Mouse (Mus musculus): Measurements from ENCODE around the gene Rdh19. TPM values are rescaled to one million over a fixed set of nuclear protein-coding genes. Genes with fewer than 3 reads are reported as not detected.

Gene Rdh19
- total and polyA plus RNA-seq, 3 experiments: not detected

GRCm38 (mm10) chr10:127879155-127879688 lies 29.5 kb downstream of the Rdh19 start:
- Histone ChIP-seq H3K9me3 (replicated peaks; ENCODE audit: insufficient read depth, low read length) (no peaks in the 10 kb centered on the region), H3K4me3 (ENCODE audit: control insufficient read depth in 1 of 2, insufficient read depth in 1 of 2, low read depth in 2 of 2, low read length in 2 of 2) (peak overlapping the region; percentile 46 to 54), H3K9ac (ENCODE audit: control insufficient read depth, low read depth, low read length, poor library complexity, severe bottlenecking) (peak overlapping the region; percentile 46), H3K36me3 (ENCODE audit: control insufficient read depth in 1 of 2, insufficient read depth in 2 of 2, low read length in 2 of 2) (peaks cover 0 to 9% of the 10 kb centered on the region in 2 experiments; a peak in 2 of 4 replicates), H3K79me2 (ENCODE audit: control insufficient read depth, insufficient read depth, low read length, poor library complexity) (no peaks in the 10 kb centered on the region), H3K27me3 (ENCODE audit: control insufficient read depth in 1 of 2, insufficient read depth in 2 of 2, low read length in 2 of 2) (no peaks in the 10 kb centered on the region), H3K27ac (ENCODE audit: control insufficient read depth, low read depth, low read length) (peak overlapping the region; percentile 36; the same call in 1 of the 2 replicates), H3K4me1 (ENCODE audit: control insufficient read depth in 1 of 2, insufficient read depth in 2 of 2, low read length in 2 of 2) (peaks cover 6 to 16% of the 10 kb centered on the region in 2 experiments)
- peak; percentile 94 for DNase-seq (ENCODE audit: low read depth, low spot score)
- no peak for TF ChIP-seq EP300 (IDR thresholded peaks at IDR 0.05; ENCODE audit: low read depth in 1 of 2, low read length in 2 of 2)
- TF ChIP-seq MYC (IDR thresholded peaks at IDR 0.05; ENCODE audit: low read depth, low read length): peak; percentile 36; the same call in 1 of the 2 replicates
- 0 out of 2 replicates have a peak, but pooled peaks have one; percentile 22 for TF ChIP-seq MAX (IDR thresholded peaks at IDR 0.05; ENCODE audit: low read length)
- no peak for TF ChIP-seq E2F4 (IDR thresholded peaks at IDR 0.05; ENCODE audit: borderline replicate concordance, low read depth, low read length)
- no peak for TF ChIP-seq ETS1 (IDR thresholded peaks at IDR 0.05; ENCODE audit: low read depth, low read length)
- TF ChIP-seq USF2 (IDR thresholded peaks at IDR 0.05; ENCODE audit: borderline replicate concordance in 1 of 2, insufficient read depth in 1 of 2, low read depth in 1 of 2, low read length in 2 of 2): no peak
- TF ChIP-seq JUND (IDR thresholded peaks at IDR 0.05; ENCODE audit: low read depth, low read length): no peak
- TF ChIP-seq MAZ (IDR thresholded peaks at IDR 0.05; ENCODE audit: low read depth, low read length): 0 out of 2 replicates have a peak, but pooled peaks have one; percentile 20
- peak; percentile 26; the same call in 1 of the 2 replicates for TF ChIP-seq GATA1 (IDR thresholded peaks at IDR 0.05; ENCODE audit: low read depth, low read length)
- TF ChIP-seq POLR2AphosphoS2 (IDR thresholded peaks at IDR 0.05; ENCODE audit: low read length): peak; percentile 53; the same call in 1 of the 2 replicates
- no peak for TF ChIP-seq GABPA (IDR thresholded peaks at IDR 0.05; ENCODE audit: low read depth, low read length)
- no peak for TF ChIP-seq MEF2A (IDR thresholded peaks at IDR 0.05; ENCODE audit: extremely low read depth, insufficient replicate concordance, low read depth, low read length, poor library complexity, severe bottlenecking)
- TF ChIP-seq HCFC1 (IDR thresholded peaks at IDR 0.05; ENCODE audit: low read depth, low read length): peak; percentile 66; the same call in 1 of the 2 replicates
- peak; percentile 78 for TF ChIP-seq TBP (IDR thresholded peaks at IDR 0.05; ENCODE audit: low read depth, low read length)
- TF ChIP-seq ELF1 (IDR thresholded peaks at IDR 0.05; ENCODE audit: low read depth, low read length): peak; percentile 81
- TF ChIP-seq SIN3A (IDR thresholded peaks at IDR 0.05; ENCODE audit: low read length): peak; percentile 19; the same call in 1 of the 2 replicates
- no peak for TF ChIP-seq ZMIZ1 (IDR thresholded peaks at IDR 0.05; ENCODE audit: low read depth, low read length)
- TF ChIP-seq CHD2 (IDR thresholded peaks at IDR 0.05; ENCODE audit: low read length): no peak
- TF ChIP-seq POLR2A (IDR thresholded peaks at IDR 0.05; ENCODE audit: control insufficient read depth in 1 of 2, insufficient read depth in 1 of 2, low read depth in 1 of 2, low read length in 2 of 2, poor library complexity in 1 of 2): peak in 1 of 2 experiments; percentile 60; a peak in 2 of 4 replicates

GRCm38 (mm10) chr10:127881041-127881440 lies 31.3 kb downstream of the Rdh19 start:
- H3K9ac ChIP-seq (ENCODE audit: control insufficient read depth, low read depth, low read length, poor library complexity, severe bottlenecking): no peak overlapping the region
- H3K9me3 ChIP-seq (replicated peaks; ENCODE audit: insufficient read depth, low read length): no peaks in the 10 kb centered on the region
- no peak overlapping the region for H3K4me3 ChIP-seq (ENCODE audit: control insufficient read depth in 1 of 2, insufficient read depth in 1 of 2, low read depth in 2 of 2, low read length in 2 of 2)
- H3K4me1 ChIP-seq (ENCODE audit: control insufficient read depth in 1 of 2, insufficient read depth in 2 of 2, low read length in 2 of 2): peaks cover 6 to 16% of the 10 kb centered on the region in 2 experiments
- no peaks in the 10 kb centered on the region for H3K79me2 ChIP-seq (ENCODE audit: control insufficient read depth, insufficient read depth, low read length, poor library complexity)
- TF ChIP-seq POLR2A (IDR thresholded peaks at IDR 0.05; ENCODE audit: control insufficient read depth in 1 of 2, insufficient read depth in 1 of 2, low read depth in 1 of 2, low read length in 2 of 2, poor library complexity in 1 of 2): no peak
- DNase-seq (ENCODE audit: low read depth, low spot score): no peak
- H3K27me3 ChIP-seq (ENCODE audit: control insufficient read depth in 1 of 2, insufficient read depth in 2 of 2, low read length in 2 of 2): no peaks in the 10 kb centered on the region; a peak in 1 of 4 replicates
- H3K36me3 ChIP-seq (ENCODE audit: control insufficient read depth in 1 of 2, insufficient read depth in 2 of 2, low read length in 2 of 2): peaks cover 0 to 9% of the 10 kb centered on the region in 2 experiments; a peak in 2 of 4 replicates
- H3K27ac ChIP-seq (ENCODE audit: control insufficient read depth, low read depth, low read length): no peak overlapping the region

Data from MEL (cell line).